Mouse (Mus musculus): ENCODE data around the gene Rad9a. TPM values are rescaled to one million over a fixed set of nuclear protein-coding genes. Genes with fewer than 3 reads are reported as not detected.
A peak's percentile ranks its signal among the peaks of the same experiment; 100 is the strongest.

Rad9a gene
- total RNA-seq, 2 experiments from 2014 or later = 16.3 to 41.3 TPM

GRCm38 (mm10) chr19:4194776-4195650 lies 6.4 kb downstream of the Rad9a start:
- ATAC-seq (replicated peaks; ENCODE audit: poor library complexity, severe bottlenecking) = no peak

GRCm38 (mm10) chr19:4194021-4194724 lies 7.3 kb downstream of the Rad9a start:
- ATAC-seq (replicated peaks; ENCODE audit: poor library complexity, severe bottlenecking) = no peak

GRCm38 (mm10) chr19:4193129-4193528 lies 8.3 kb downstream of the Rad9a start:
- ATAC-seq (replicated peaks; ENCODE audit: poor library complexity, severe bottlenecking) = no peak

- no peak for ATAC-seq (replicated peaks; ENCODE audit: poor library complexity, severe bottlenecking)
These were observed 9.0 kb downstream of the Rad9a start for GRCm38 (mm10) chr19:4192251-4192985.

- peak; percentile 88 for ATAC-seq (replicated peaks; ENCODE audit: poor library complexity, severe bottlenecking)
These were observed 9.8 kb downstream of the Rad9a start, which contains the start of gene Ppp1ca for GRCm38 (mm10) chr19:4191528-4192250. Gene Ppp1ca (plus strand): TSS chr19:4192065.

- peak; percentile 62 for ATAC-seq (replicated peaks; ENCODE audit: poor library complexity, severe bottlenecking)
These were observed 10.6 kb downstream of the Rad9a start, which contains the start of gene Tbc1d10c for GRCm38 (mm10) chr19:4190831-4191334. Gene Tbc1d10c (minus strand): TSS chr19:4191284.

GRCm38 (mm10) chr19:4189051-4189620 lies 12.3 kb downstream of the Rad9a start:
- ATAC-seq (replicated peaks; ENCODE audit: poor library complexity, severe bottlenecking) = no peak

- no peak for ATAC-seq (replicated peaks; ENCODE audit: poor library complexity, severe bottlenecking)
These were observed 14.2 kb downstream of the Rad9a start for GRCm38 (mm10) chr19:4187303-4187702.

GRCm38 (mm10) chr19:4184976-4185975 lies 16.2 kb downstream of the Rad9a start:
- ATAC-seq (replicated peaks; ENCODE audit: poor library complexity, severe bottlenecking) = peak; percentile 57

- no peak for ATAC-seq (replicated peaks; ENCODE audit: poor library complexity, severe bottlenecking)
These were observed 17.8 kb downstream of the Rad9a start for GRCm38 (mm10) chr19:4183689-4184088.

GRCm38 (mm10) chr19:4181892-4182291 lies 19.6 kb downstream of the Rad9a start:
- ATAC-seq (replicated peaks; ENCODE audit: poor library complexity, severe bottlenecking) = peak; percentile 73

GRCm38 (mm10) chr19:4180411-4180810 lies 21.1 kb downstream of the Rad9a start:
- ATAC-seq (replicated peaks; ENCODE audit: poor library complexity, severe bottlenecking) = peak; percentile 31

GRCm38 (mm10) chr19:4175368-4175947 lies 26.0 kb downstream of the Rad9a start, which contains the start of gene Carns1:
Gene Carns1 (minus strand): TSS chr19:4175479.
- ATAC-seq (replicated peaks; ENCODE audit: poor library complexity, severe bottlenecking) = no peak

GRCm38 (mm10) chr19:4172925-4173324 lies 28.5 kb downstream of the Rad9a start:
- ATAC-seq (replicated peaks; ENCODE audit: poor library complexity, severe bottlenecking) = no peak

GRCm38 (mm10) chr19:4171393-4172290 lies 29.8 kb downstream of the Rad9a start:
- peak; percentile 35 for ATAC-seq (replicated peaks; ENCODE audit: poor library complexity, severe bottlenecking)

GRCm38 (mm10) chr19:4170723-4171392 lies 30.6 kb downstream of the Rad9a start:
- ATAC-seq (replicated peaks; ENCODE audit: poor library complexity, severe bottlenecking) = no peak

All from granulocyte monocyte progenitor cell, adult 5-6 weeks (primary cell).